Mouse (Mus musculus) hindbrain, embryonic 11.5 days (tissue): ENCODE measurements at regions not wholly inside any gene's neighbourhood (a gene's known extent, or its start where the extent isn't known, plus 50 kb on each side); places are given as distances from the start of the nearest gene placed in this dataset.
"Not testable (repeated sequence)": the region's sequence is repeated elsewhere in the genome, so short reads cannot be mapped to it uniquely, and the experiment has no call there.

ENCODE experiments used
- ATAC-seq: fragments of 200-750 bp; cut with Nextera tagmentation; 2 replicates; pipeline ENCODE4 v1.8.0; 2017; ENCODE audit warnings: mild to moderate bottlenecking, moderate TSS enrichment, moderate library complexity; ENCODE audit not compliant: low FRiP score
- DNase-seq: peaks from one replicate; pipeline ENCODE4 v3.0.0-alpha.2; 2015; ENCODE audit warnings: low spot score
- H3K27ac ChIP-seq: fragments of 300-500 bp; sonication (generic); 2 replicates; pipeline ENCODE4 v1.5.1; 2014; ENCODE audit warnings: mild to moderate bottlenecking, low read depth, low read length
- H3K27me3 ChIP-seq: fragments of 300-500 bp; sonication (generic); 2 replicates; pipeline ENCODE4 v1.6.1; 2014; ENCODE audit warnings: mild to moderate bottlenecking, low read length, moderate library complexity, mixed read lengths; ENCODE audit not compliant: control insufficient read depth, insufficient read depth
- H3K36me3 ChIP-seq: fragments of 300-500 bp; sonication (generic); 2 replicates; pipeline ENCODE4 v1.6.1; 2014; ENCODE audit warnings: mild to moderate bottlenecking, low read length, moderate library complexity, mixed read lengths; ENCODE audit not compliant: control insufficient read depth, insufficient read depth
- H3K4me1 ChIP-seq: fragments of 300-500 bp; sonication (generic); replicated peaks from 2 replicates; pipeline ENCODE4 v1.6.1; 2014; ENCODE audit warnings: low read length, mixed read lengths; ENCODE audit not compliant: control insufficient read depth, insufficient read depth
- H3K4me2 ChIP-seq: fragments of 300-500 bp; sonication (generic); replicated peaks from 2 replicates; pipeline ENCODE4 v1.6.1; 2014; ENCODE audit warnings: mild to moderate bottlenecking, low read depth, low read length
- H3K4me3 ChIP-seq: fragments of 300-500 bp; sonication (generic); 2 replicates; pipeline ENCODE4 v1.5.1; 2014; ENCODE audit warnings: low read depth, low read length
- H3K9ac ChIP-seq: fragments of 300-500 bp; sonication (generic); 2 replicates; pipeline ENCODE4 v1.6.1; 2014; ENCODE audit warnings: low read depth, low read length
- H3K9me3 ChIP-seq: fragments of 300-500 bp; sonication (generic); 2 replicates; pipeline ENCODE4 v1.6.1; 2016; ENCODE audit warnings: low read length; ENCODE audit not compliant: control insufficient read depth
- WGBS: fragments of 180-500 bp; shearing (Covaris S2); extraction: QIAGEN DNeasy Blood & Tissue Kit; methylation state at CpG from one replicate; pipeline ENCODE4 v1.1.7; 2014; 5-methylcytosine and 5-hydroxymethylcytosine counted together

DNA sequence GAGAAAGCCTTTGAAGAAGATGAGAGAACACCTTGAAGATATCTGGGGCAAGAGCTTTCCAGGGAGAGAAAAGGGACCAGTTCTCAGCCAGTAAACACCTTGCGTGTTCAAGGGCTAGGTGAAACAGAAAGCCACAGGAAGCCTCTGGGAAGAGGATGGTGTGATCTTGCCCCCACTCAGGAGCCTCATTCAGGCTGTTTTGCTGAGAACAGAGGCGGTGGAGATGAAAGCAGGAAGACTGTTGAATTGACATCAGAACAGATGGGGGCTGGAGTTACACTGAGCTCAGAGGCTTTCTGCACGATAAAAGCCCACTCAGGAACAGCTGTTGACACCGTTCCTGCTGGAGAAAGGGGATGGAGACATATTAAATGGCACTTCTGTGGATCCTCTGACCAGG lies 262.5 kb downstream of the Dad1 start:
- DNase-seq (no peak), ATAC-seq (no peak)
- Histone ChIP-seq H3K4me3 (no peak overlapping the region), H3K36me3 (no peaks in the 10 kb centered on the region), H3K9me3 (no peaks in the 10 kb centered on the region), H3K4me1 (no peaks in the 10 kb centered on the region), H3K9ac (no peak overlapping the region), H3K4me2 (no peak overlapping the region), H3K27me3 (no peaks in the 10 kb centered on the region), H3K27ac (no peak overlapping the region)
- WGBS = 45% methylated on average over 4 of the region's 4 CpGs

DNA sequence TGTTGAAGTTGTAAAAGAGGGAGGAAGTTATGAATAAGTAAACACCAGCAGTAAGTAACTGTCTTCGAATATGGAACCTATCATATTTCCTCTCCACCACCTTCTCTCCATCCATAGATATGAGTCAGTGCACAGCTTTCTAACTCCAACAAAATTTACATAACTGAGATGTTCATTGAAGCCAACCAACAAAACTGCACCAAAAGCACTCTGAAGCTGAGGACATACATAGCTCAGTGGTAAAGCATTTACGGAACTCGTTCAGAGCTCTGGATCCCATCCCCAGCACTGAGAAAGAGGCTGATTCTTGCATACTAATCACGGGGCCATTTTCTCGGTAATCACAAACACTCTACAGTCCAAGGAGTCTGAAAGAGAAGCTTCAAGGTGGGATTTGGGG lies 273.1 kb downstream of the Dad1 start:
- Histone ChIP-seq H3K4me1 (no peaks in the 10 kb centered on the region), H3K36me3 (no peaks in the 10 kb centered on the region), H3K9me3 (no peaks in the 10 kb centered on the region), H3K9ac (no peak overlapping the region), H3K4me3 (no peak overlapping the region), H3K27ac (no peak overlapping the region), H3K4me2 (no peak overlapping the region), H3K27me3 (no peaks in the 10 kb centered on the region)
- DNase-seq = no peak
- 80% methylated on average over 5 of the region's 5 CpGs for WGBS
- no peak for ATAC-seq

DNA sequence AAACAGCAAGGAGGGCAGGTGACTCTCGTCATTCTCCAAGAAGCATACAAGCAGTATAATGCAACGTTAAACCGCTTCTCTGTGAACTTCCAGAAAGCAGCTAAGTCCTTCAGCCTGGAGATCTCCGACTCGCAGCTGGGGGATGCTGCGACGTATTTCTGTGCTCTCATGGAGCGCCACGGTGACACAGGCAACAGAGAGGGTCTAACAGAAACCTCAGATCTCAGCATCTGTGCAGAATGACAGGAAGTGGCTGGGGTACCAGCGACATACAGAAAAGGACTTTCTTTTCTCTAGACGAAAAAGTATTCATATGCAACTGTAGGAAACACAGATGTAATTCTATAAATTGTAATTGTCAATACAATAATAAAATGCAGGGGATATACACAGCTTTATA lies 292.5 kb downstream of the Dad1 start:
- not testable (repeated sequence) for H3K27ac ChIP-seq, H3K4me1 ChIP-seq, H3K36me3 ChIP-seq, H3K4me2 ChIP-seq, H3K9me3 ChIP-seq, DNase-seq, H3K4me3 ChIP-seq, H3K9ac ChIP-seq, ATAC-seq, H3K27me3 ChIP-seq
- 86% methylated on average over 8 of the region's 11 CpGs for WGBS

DNA sequence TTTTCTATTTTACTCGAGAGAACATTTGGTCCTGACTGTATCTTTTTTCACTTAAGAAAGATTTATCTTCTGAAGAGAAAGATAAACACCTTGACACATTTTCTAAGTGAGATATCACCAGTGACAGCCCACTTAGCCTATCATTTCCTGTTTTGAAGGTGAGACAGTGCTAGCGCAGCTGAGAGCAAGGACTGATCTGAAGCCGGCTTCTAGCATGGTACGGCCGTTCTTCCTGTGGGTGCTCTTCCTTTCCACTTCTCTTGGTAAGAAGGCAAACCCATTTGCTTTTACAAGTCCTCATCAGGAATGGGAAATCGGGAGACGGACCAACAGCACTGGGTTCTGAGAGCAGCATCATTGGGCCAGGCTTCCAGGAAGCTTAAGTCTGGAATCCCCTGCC lies 293.1 kb downstream of the Dad1 start:
- Histone ChIP-seq H3K36me3 (no peaks in the 10 kb centered on the region), H3K27me3 (no peaks in the 10 kb centered on the region), H3K27ac (no peak overlapping the region), H3K9me3 (no peaks in the 10 kb centered on the region), H3K9ac (no peak overlapping the region), H3K4me1 (no peaks in the 10 kb centered on the region), H3K4me2 (no peak overlapping the region), H3K4me3 (no peak overlapping the region)
- no peak for ATAC-seq
- no peak for DNase-seq
- 84% methylated on average over 7 of the region's 7 CpGs for WGBS

DNA sequence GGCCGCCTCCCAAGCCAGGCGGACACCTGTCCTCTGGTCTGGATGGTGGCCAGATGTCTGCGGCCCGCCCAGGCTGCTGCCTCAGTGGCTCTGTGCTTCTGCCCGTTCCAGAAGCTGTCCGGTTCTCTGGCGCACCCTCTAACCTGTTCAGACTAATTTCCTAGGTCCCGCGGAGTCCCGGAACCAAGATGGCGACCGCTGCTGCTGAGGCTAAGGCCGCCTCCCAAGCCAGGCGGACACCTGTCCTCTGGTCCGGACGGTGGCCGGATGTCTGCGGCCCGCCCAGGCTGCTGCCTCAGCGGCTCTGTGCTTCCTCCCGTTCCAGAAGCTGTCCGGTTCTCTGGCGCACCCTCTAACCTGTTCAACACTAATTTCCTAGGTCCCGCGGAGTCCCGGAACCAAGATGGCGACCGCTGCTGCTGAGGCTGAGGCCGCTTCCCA lies 318.1 kb downstream of the Dad1 start:
- not testable (repeated sequence) for DNase-seq, H3K36me3 ChIP-seq, H3K27me3 ChIP-seq, H3K4me3 ChIP-seq, H3K27ac ChIP-seq, H3K4me2 ChIP-seq, H3K9me3 ChIP-seq, H3K4me1 ChIP-seq, ATAC-seq, H3K9ac ChIP-seq
- WGBS = 95% methylated on average over 24 of the region's 29 CpGs

DNA sequence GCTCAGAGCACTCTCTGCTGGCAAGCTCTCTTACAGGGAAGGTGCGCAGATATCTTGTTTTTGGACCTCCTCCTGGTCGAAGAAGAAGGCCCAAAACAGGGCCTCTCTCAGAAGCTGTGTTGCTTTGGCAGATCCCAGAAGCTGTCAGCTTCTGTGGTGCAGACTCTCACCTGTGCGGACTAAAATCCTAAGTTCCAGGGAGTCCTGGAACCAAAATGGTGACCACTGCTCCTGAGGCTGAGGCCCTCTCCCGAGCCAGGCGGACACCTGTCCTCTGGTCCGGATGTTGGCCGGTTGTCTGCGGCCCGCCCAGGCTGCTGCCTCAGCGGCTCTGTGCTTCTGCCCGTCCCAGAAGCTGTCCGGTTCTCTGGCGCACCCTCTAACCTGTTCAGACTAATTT lies 318.6 kb downstream of the Dad1 start:
- ATAC-seq, H3K9ac ChIP-seq, DNase-seq, H3K4me1 ChIP-seq, H3K4me2 ChIP-seq, H3K36me3 ChIP-seq, H3K4me3 ChIP-seq, H3K27me3 ChIP-seq, H3K9me3 ChIP-seq, H3K27ac ChIP-seq: not testable (repeated sequence)
- 90% methylated on average over 7 of the region's 13 CpGs for WGBS

DNA sequence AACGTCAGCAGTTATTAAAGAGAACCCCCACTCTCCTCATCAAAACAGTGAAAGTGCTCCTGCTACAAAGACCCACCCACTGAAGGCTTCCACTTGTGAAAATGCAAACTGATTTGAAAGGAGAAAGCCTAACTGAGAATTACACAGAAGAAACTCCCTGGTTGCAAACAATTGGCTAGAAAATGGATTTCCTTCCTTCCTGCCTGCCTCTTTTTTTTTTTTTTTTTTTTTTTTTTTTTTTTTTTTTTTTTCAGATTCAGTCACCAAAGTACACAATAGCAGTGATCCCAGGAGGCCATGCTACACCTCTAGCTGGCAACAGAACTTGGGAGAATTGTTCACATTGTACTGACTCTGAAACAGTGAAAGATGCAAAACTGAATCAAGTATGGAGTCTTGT lies 343.0 kb downstream of the Dad1 start:
- WGBS = 82% methylated on average over 1 of the region's 1 CpGs
- Histone ChIP-seq H3K9me3 (no peaks in the 10 kb centered on the region), H3K4me1 (no peaks in the 10 kb centered on the region), H3K4me3 (no peak overlapping the region), H3K9ac (no peak overlapping the region), H3K27me3 (no peaks in the 10 kb centered on the region), H3K27ac (no peak overlapping the region), H3K4me2 (no peak overlapping the region), H3K36me3 (no peaks in the 10 kb centered on the region)
- ATAC-seq (no peak), DNase-seq (no peak)

DNA sequence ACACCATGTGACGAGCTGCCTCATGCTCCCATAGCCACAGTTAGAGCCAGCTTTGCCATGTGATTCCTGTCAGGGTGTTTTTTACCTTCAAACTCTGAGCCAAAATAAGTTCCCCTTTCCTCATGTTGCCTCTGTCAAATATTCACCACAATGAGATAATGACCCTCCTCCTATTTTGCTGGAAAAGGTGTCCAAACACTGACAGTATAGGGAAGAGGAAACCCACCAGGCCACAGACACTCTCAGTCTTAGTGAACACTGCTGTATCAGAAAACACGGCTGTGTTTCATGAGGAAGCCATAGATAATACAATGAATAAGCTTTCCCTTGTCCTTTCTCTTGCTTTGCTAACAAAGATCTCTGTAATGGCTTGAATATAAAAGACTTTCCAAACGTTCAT lies 349.3 kb downstream of the Dad1 start:
- no peaks in the 10 kb centered on the region for H3K27me3 ChIP-seq
- H3K9ac ChIP-seq = no peak overlapping the region
- no peak overlapping the region for H3K27ac ChIP-seq
- no peaks in the 10 kb centered on the region for H3K36me3 ChIP-seq
- DNase-seq (no peak), ATAC-seq (no peak)
- no peak overlapping the region for H3K4me3 ChIP-seq
- H3K4me2 ChIP-seq = no peak overlapping the region
- WGBS = 72% methylated on average over 3 of the region's 3 CpGs
- no peaks in the 10 kb centered on the region for H3K9me3 ChIP-seq
- H3K4me1 ChIP-seq = no peaks in the 10 kb centered on the region

DNA sequence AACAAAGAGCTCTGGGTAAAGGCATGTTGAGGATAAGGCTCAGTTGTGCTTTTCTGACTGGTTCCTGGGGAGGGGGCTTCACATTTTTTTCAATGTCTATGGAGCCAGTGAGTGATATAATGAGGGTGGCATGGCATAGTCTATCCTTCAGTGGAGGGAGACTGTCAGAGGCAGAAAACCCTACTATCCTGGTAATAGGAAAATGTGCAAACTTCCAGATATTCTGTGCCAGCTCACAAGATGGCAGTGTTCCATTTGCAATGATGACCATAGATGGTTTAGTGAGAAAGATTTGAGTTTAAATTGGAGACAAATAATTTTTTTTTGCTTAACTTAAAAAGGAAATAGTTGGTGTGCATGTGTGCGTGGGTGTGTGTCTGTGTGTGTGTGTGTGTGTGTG lies 352.8 kb downstream of the Dad1 start:
- no peak overlapping the region for H3K4me3 ChIP-seq
- no peak overlapping the region for H3K4me2 ChIP-seq
- ATAC-seq (no peak), DNase-seq (no peak)
- no peaks in the 10 kb centered on the region for H3K27me3 ChIP-seq
- no peak overlapping the region for H3K9ac ChIP-seq
- WGBS = 89% methylated on average over 1 of the region's 1 CpGs
- no peaks in the 10 kb centered on the region for H3K4me1 ChIP-seq
- H3K27ac ChIP-seq = no peak overlapping the region
- no peaks in the 10 kb centered on the region for H3K9me3 ChIP-seq
- no peaks in the 10 kb centered on the region for H3K36me3 ChIP-seq
